Mouse (Mus musculus): ENCODE data around the gene Ttll5.

DNA sequence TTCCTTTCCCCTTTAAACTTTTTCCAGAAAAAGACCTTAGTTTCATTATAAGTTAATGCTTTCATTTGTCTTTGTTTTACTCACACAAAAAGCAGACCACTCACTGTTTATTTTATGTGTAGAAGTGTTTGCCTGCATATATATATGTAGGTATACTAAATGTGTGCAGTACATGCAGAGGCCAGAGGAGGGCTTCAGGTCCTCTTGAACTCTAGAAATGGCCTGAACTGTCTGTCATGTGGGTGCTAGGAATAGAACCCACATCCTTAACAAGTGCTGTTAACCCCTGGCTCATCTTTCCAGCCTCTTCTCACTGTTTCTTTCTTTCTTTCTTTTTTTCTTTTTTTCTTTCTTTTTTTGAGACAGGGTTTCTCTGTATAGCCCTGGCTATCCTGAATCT is 42.7 kb downstream of the Ttll5 start:
- peak; percentile 2; the same call in 1 of the 2 replicates for TF ChIP-seq CTCF (IDR thresholded peaks at IDR 0.05; ENCODE audit: low read depth)
- no peak for TF ChIP-seq EP300 (IDR thresholded peaks at IDR 0.05; ENCODE audit: low read depth)

All from heart, postnatal 0 days (tissue).